Mouse (Mus musculus): ENCODE measurements around the gene 6030458C11Rik.
A peak's percentile ranks its signal among the peaks of the same experiment; 100 is the strongest.
"Not testable (repeated sequence)": the region's sequence is repeated elsewhere in the genome, so short reads cannot be mapped to it uniquely, and the experiment has no call there.

Gene 6030458C11Rik

DNA sequence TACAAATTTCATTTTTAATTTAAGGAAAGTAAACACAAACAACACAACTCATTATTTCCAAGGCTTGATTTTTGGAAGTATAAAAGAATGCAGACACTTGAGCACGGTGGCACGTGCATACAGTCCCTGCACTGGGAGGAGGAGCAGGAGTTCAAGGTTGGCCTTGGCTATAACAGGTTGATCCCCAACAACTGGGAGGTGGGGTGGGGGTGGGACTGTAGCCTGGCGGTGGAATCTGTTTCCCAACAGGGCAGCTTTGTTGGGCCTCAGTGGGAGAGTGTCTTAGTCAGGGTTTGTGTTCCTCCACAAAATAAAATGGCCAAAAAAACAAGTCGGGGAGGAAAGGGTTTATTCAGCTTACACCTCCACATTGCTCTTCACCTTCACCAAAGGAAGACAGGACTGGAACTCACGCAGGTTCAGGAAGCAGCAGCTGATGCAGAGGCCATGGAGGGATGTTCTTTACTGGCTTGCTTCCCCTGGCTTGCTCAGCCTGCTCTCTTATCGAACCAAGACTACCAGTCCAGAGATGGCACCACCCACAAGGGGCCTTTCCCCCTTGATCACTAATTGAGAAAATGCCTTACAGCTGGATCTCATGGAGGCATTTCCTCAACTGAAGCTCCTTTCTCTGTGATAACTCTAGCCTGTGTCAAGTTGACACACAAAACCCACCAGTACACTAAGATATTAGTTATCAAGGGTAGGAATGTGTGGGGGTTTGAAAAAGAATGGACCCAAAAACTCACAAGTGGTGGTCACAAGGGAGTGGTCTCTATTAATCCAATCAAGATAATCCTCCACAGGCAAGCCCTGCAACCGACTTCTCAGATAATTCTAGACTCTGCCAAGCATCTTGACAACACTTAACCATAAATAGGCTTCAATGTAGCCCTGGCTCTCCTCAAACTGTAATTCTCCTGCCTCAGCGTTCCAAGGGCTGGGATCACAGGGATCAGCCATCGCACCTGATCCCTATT is 1.7 kb downstream of the 6030458C11Rik start:
- DNase-seq (ENCODE audit: low read depth, low spot score) = no peak

DNA sequence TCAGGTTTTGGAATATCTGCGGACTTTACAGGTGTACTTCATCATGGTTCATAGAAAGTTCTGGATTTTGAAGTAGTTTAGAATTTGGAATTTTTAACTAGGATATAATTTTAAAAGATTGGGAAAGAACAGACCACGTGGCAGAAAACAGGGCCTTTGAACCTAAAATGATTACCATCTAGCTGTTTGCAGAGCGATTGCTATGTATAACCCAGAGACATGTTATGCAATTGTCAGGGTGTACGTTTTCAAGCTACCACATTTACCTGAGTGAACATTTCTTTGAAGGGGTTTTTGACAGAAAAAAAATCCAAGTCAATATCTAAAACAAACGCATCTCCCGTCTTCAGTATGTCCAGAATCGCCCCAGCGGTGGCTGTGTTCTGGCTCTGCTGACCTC is 6.9 kb downstream of the 6030458C11Rik start:
- no peak for DNase-seq (ENCODE audit: low read depth, low spot score)

GRCm38 (mm10) chr15:12812646-12813045 is 11.8 kb downstream of the 6030458C11Rik start:
- DNase-seq (ENCODE audit: low read depth, low spot score) = no peak

- no peak for DNase-seq (ENCODE audit: low read depth, low spot score)
These were observed 15.1 kb downstream of the 6030458C11Rik start for GRCm38 (mm10) chr15:12809305-12809704.

DNA sequence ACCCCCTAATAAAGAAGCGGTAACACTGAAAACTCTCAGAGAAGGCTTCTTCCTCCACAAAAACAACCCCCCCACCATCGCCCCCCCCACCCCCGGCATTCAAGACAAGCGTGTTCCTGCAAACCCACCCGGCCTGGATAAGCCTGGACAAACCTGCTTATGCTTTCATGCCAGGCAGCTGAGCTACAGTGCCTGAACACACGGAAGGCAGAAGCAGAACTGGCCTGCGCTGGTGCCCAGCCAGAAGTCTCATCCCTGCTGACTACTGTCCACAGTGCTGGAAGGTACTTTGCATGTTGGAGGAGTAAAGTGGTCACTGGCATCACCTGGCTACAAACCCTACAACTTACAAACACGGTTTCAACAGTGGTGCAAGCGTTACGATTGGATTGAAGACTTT is 17.4 kb downstream of the 6030458C11Rik start:
- DNase-seq (ENCODE audit: low read depth, low spot score) = no peak

DNA sequence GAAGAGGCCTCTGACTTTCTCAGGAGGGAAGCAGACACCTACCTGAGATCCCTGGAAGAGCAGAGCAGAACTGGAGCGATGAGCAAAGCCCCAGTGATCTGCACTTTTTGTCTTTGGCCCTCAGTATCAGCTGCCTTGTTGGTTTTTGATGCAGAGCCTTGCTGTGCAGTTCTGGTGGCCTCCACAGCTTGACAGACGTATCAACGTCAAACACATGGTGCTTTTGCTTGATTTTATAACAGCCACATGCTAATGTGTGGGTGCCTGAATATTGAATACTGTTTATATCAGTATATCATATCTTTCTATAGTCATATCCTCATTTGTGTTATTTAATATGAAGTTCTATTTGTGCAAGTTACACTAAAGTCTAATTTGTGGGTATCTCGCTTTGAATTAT is 19.4 kb downstream of the 6030458C11Rik start:
- DNase-seq (ENCODE audit: low read depth, low spot score) = no peak

- not testable (repeated sequence) for DNase-seq (ENCODE audit: low read depth, low spot score)
These were observed 23.3 kb downstream of the 6030458C11Rik start for GRCm38 (mm10) chr15:12801142-12801506.

DNA sequence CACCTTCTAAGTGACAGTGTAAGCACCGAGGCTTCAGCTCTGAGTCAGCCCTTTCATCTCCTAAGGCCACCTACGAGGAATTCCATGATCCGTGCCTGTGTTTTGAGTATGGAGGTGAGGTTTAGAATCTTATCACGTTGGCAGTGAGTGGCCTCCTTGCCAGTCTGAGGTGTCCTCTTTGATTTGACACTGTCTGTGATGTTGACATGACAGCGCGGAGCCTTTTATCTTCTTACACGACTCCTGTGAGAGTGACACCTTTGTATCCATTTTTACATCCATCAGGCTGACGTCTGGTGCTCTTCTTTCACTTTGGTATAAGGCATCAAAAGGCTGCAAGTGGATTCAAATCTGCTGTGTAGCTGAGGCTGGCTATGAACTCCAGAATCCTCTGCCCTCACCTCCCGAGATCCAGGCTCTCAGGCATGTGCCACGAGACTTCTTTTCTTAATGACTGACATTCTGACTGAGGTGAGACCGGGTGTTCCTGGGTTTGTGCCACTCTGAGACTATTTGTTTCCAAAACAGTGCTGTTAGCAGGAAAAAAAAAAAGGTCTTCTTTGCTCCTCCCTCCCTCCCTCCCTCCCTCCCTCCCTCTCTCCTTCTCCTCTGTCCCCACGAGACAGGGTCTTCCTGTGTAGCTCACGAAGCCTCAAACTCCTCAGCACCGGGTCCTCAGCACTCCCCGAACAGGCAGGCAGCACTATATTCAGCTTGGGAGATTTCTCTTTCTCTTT is 23.9 kb downstream of the 6030458C11Rik start:
- DNase-seq (ENCODE audit: low read depth, low spot score) = no peak

DNA sequence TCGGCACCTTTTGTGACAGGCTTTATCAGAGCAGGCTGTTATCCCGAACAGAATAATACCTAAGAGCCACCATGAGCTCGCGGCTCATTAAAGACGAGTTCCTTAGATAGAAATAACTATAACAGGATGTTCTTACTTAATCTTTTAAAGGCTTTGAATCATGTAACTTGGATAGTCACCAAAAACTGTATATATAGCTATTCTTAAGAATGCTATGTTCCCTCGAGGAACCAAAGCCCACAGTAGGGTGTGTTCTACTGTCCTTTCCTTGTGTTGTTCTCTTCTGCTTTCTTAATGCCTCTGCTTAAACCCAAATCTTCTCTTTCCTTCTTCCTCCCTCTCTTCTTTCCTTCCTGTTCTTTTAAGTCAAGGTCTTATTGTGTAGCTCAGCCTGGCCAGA is 26.4 kb downstream of the 6030458C11Rik start:
- no peak for DNase-seq (ENCODE audit: low read depth, low spot score)

GRCm38 (mm10) chr15:12795909-12796470 is 28.5 kb downstream of the 6030458C11Rik start:
- DNase-seq (ENCODE audit: low read depth, low spot score) = no peak

GRCm38 (mm10) chr15:12795457-12795894 is 29.0 kb downstream of the 6030458C11Rik start:
- DNase-seq (ENCODE audit: low read depth, low spot score) = peak; percentile 55

- DNase-seq (ENCODE audit: low read depth, low spot score) = no peak
These were observed 30.1 kb downstream of the 6030458C11Rik start for GRCm38 (mm10) chr15:12794311-12794710.

- no peak for DNase-seq (ENCODE audit: low read depth, low spot score)
These were observed 35.0 kb downstream of the 6030458C11Rik start for GRCm38 (mm10) chr15:12789406-12789867.

DNA sequence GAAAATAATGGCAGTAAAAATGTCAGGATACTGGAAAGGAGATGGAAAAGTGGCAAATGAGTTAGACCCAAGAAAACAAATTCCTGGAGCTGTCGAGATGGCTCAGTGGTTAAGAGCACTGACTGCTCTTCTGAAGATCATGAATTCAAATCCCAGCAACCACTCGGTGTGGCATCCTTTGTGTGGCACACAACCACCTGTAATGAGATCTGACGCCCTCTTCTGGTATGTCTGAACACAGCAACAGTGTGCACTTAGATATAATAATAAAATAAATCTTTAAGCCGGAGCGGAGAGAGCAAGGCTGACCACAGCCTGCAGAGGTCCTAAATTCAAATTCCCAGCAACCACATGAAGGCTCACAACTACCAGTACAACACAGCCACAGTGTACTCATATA is 35.9 kb downstream of the 6030458C11Rik start:
- DNase-seq (ENCODE audit: low read depth, low spot score) = no peak

DNA sequence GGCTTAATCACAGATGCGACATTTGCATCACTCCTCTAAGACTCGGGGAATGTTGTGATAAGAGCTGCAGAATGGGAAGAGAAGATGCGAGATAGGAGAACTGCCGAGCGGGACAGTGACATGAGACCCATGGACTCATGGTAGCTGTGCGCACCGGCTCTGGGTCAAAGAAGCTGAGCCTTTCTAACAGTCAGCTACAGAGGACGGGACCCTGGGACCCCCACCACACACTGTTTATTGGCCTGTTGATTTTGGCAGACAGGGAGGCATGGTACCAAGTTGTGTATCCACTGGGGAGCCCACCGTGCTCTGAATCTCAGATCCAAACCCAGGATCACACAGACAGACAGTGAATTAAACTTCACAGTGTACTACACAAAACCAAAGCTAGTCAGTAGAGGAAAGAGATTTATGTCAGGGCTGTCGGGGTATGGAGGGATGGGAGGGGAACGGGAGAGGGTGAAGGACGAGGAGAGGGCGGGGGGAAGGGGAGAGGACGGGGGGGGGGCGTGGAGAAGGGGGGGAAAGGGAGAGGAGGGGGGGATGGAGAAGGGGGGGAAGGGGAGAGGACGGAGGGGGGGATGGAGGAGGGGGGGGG is 42.6 kb downstream of the 6030458C11Rik start:
- no peak for DNase-seq (ENCODE audit: low read depth, low spot score)

DNA sequence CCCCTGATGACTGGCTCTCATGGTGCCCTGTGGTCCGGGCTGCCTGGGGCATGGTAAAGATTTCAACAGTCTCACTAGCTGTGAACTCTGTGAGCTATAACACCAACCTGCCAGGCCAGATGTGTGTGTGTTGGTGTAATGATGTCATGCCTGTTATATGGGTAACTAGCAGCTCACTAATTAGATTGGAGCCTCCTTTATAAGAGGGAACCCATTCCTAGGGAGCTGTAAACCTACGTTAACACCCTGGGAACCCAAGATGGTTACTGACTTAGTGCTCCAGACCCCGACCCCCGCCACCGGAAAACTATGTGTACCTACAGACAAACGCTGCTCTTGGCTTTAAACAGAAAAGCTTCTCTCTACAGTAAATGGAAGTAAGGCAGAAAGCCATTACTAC is 43.2 kb downstream of the 6030458C11Rik start:
- no peak for DNase-seq (ENCODE audit: low read depth, low spot score)

DNA sequence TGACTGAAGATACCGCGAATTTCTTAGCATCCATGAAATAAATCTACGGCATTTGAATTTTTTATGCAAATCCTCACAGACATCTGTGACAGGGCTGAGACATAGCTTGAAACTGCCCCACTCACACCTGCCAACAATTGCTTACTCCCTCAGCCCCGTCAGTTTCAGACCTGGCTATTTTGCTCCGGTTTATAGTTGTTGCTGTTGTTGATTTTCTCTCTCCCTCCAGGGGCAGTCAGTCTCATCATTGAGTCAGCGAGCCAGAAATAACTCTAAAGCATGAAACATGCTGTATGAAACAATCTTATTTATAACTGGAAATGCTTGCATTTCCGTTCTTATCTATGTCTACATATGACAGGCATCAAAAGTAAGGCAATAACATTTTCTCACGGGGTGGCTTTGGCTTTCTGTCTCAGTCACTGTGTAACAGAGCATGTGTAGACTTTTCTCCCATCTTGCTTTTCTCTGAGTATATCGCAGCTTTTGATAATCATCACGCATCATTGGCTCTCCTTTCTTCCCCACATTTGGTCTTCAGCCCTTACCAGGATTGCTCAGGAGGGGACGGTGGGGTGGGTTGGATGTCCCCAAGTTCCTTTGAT is 50.2 kb downstream of the 6030458C11Rik start:
- DNase-seq (ENCODE audit: low read depth, low spot score) = no peak

DNA sequence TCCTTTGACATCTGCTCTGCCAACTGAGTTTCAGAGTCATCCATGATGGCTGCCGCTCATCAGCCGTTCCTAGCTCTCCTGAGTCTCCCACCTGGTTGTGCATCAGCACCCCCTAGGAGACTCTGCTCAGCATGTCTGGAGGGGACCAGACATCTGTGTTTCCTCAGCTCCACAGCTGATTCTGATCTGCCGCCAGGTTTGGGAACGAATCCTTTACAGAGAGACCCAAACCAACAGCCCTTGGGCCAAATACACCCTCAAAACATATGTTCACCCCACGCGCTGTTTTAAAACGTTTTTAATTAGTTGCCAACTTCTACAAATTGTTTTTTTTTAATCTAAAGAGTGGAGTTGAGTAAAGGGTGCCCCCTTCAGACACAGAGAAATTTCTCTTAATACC is 53.5 kb downstream of the 6030458C11Rik start:
- DNase-seq (ENCODE audit: low read depth, low spot score) = no peak

DNA sequence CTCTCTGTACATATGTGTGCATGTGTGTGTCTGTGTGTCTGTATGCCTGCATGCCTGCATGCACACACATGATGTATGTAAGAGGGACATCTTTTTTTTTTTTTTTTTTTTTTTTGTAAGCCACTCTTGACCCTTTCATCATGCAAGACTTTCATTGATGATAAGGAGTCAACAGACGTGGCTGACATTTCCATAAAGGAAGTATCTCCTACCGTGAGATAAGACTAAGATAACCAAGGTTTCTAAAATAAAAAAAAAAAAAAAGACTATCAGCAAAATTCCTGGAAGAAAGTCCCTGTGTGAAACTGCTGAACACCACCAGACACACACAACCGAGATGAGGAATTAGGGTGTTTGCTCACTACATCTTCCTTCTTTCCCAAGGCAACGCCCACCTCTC is 57.6 kb downstream of the 6030458C11Rik start:
- DNase-seq (ENCODE audit: low read depth, low spot score) = no peak

DNA sequence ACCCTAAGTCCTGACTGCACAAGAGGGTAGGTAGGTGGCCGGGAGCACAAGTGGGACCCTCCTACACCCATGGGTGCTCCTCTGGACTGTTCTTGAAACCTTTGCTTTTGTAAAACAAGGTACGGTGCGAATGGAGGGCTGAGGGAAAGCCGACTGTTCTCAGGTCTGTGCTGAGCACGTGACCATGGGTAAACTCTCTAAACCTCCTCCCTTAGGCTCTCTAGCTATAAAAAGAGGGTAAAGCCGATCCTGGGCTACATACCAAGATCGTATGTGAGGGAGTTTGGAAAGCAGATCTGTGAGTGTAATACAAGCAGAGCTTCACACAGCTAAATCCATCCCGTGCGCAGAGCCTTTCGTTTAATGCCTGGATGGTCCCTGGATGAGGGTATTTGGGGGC is 61.3 kb downstream of the 6030458C11Rik start:
- no peak for DNase-seq (ENCODE audit: low read depth, low spot score)

DNA sequence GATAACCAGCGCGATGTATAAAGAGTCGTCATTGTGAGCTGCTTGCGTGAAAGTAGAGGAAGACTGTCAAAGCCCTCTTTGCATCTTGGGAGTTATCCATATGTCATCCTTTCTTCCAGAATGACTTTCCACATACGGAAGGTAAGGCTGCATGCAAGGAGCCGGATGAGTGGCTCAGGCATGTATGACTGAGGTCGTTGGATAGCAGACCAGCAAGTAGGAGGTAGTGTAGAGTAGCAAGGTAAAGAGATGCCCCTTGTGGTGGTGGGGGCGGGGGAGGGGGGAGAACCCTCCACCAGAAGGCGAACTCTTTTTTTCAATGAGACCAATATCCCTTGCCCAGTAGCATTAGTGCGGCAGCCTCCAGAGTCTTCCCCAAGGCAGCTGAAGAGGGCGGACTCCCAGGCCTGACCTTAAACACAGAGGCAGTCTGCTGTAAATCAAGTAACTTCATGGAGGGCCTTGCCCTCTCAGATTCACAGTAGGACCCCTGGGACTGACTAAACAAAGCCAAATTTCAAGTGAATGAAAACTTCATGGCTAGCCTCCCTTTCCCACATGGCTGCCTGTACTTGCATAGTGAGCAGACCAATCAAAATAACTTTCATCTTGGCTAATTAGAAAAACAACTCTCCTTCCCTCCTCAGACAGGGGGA is 62.1 kb downstream of the 6030458C11Rik start:
- no peak for DNase-seq (ENCODE audit: low read depth, low spot score)

All from WW6 (cell line).